Mouse (Mus musculus): ENCODE data around the gene Cyp4f39.

Cyp4f39 gene

DNA sequence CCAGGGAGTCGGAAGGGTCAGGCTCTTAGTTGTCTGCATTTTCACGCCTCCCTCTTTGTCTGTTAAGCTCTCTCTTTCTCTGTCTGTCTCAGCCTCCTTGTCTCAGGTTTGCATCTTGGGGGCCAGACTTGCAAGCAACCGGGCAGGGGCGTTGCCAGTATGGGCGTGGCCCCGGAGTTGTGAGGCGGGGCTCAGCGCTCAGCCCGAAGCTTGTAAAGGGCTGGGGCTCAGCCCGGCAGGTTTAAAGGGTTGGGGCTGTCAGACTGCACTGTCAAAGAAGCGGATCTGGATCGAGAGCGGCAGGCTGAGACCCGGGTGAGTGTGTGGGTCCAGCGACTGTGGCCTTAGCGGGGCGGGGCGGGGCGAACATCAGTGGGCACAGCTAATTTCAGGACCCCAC lies at the start of gene Cyp4f39:
Cyp4f39 (plus strand) TSS at position 242 of the 400 bp plus-strand sequence.
- no peak for DNase-seq

DNA sequence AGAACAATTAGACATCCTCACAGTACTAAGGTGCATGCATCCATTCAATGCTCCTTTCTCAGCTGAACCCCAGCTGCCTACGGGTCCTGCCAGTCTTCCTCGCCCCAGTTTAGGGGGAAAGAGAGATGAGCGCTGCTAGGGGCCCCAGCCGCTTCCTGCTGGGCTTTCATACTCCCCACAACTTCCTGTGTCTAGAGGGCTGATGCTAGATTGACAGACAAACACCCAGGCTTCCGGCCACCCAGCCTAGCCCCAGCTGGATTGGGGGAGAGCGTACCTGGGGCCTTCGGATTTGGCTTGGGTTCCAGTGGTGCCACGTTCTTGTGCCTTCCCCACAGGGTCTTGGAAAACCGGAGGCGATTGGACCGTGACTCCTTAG lies 49.8 kb upstream of the Cyp4f39 start:
- peak; percentile 93 for DNase-seq

DNA sequence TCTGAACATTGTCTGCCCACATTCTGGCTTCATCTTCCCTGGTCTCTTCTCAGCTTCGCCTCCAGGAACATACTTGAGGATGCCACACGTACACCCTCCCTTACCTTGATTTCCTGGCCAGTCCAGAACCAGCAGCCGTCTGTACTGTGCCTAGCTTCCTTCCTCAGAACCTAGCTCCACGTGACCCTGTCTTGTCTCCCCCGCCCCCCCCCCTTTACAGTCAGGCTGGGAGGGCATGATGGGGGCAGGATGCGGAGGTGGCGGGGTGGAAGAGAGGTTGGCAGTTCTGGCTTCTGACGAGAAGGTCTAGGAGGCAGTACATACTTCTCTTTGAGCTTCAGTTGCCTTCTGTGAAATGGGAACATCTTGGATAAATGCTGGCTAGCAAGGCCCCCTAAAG lies 49.1 kb upstream of the Cyp4f39 start, which contains the start of gene Rasal3:
Rasal3 (minus strand) TSS at position 167 of the 400 bp plus-strand sequence.
- peak; percentile 84 for DNase-seq

DNA sequence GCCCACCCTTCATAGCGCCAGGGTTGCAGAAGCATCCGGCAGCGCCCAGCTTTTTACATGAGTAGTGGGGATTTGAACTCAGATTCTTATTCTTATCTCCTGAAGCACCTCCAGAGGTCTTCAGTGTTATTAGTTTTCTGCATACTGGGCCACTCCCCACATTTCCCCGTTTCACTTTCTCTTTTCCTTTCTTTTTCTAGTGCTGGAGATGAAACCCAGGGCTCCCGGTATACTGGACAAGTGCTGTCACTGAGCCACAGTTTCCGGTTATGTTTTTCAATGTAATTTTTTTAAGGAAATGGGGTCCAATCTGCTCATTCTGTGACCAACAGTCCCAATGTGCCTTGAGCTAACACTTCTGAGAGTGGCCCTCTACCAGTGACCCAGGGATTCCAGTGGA lies 40.6 kb upstream of the Cyp4f39 start:
- DNase-seq = no peak

DNA sequence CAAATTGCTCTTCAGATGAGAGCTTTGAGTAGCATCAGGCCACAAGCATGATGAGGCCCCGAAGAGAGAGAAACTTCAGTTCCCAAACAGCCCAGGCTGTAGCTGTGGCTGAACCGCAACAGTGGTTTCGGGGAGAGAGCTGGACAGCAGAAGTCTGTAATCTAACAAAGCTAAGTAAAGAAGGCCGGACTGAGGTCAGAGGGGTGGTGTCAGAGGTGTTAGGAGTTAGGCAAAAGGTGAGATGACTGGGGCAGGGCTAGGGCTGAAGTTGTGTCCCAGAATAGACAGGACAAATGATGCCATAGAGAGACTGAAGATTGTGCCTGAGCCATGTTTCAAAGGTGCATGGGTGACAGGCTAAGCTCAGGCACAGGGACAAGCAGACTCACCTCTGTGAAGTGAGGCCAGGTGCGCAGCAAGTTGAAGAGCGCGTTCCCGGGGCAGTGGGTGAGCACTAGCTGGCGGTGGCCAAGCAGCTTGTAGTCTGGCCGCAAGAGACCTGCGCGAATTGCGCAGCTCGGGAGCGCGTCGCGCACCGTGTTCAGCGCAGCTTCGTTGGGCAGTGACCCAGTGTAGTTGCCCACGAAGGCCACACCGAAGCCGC lies 37.0 kb upstream of the Cyp4f39 start:
- DNase-seq = peak; percentile 73

DNA sequence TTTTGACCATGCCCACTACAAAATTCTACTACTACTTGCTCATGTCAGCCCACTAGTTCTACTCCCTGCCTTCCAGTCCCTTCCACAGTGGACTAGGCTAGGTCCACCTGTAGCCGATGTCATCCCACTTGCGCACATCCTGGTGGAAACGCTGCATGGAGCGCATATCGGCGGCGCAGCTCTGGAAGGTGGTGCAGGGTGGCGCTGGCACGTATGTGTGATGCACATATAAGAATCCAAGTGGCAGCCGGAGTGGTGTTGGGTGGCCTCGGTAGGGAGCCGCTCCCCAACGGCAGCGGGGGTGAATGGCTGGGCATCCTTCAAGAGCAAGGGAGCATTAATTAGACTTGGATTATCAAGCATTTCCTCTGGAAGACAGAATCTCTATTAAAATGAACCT lies 35.8 kb upstream of the Cyp4f39 start:
- peak; percentile 79 for DNase-seq

DNA sequence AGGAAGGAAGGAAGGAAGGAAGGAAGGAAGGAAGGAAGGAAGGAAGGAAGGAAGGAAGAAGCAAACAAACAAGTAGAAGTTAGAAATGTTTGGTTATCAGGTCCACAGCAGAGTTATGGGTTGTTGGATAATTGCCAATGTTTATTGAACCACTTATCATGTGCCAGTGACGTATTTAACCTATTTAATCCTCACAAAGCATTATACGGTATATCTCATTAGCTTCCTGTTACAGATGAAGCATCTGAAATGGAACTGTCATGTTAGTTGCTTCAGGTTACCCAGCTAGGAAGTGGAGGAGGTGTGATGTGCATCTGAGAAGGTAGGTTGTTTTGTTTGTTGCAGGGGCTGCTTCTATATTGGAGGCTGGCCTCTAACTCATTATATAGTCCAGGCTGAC lies 32.5 kb upstream of the Cyp4f39 start:
- peak; percentile 11 for DNase-seq

DNA sequence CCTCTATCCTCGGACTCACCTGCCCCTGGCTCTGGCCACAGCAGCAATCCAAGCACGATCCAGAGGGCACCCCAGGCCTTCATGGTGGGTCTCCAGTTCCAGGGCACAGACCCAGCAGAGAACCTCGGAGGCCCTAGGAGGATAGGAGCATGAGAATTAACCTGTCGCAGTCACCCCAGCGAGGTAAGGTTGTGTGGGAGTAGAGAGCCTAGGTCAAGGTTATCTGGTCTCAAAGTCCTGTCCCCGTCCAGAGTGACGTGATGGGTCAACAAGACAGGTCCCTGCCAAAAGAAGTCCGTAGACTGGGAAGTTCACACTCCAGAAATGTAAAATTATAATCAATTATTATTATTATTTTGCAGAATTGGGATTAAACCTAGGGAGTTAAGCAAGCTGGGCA lies 31.7 kb upstream of the Cyp4f39 start:
- peak; percentile 74 for DNase-seq

DNA sequence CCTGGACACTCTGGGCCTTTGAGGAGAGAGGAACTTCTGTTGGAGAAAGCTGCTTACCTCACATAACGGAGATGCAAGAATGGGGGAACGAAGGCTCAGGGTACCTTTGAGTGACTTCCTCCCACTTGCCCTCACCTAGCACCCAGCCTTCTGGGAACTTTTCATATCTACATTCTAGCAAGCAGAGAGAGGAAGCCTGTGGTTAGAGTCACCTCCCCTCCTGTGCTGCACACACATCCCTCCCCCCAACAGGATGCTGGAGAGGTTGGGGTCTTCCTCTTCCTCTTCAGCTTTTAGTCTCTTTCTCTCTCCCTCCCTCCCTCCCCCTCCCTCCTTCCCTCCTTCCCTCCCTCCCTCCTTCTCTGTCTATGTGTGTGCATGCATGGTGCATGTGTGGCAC lies 28.5 kb upstream of the Cyp4f39 start, which contains the start of gene Pglyrp2:
Pglyrp2 (minus strand) TSS at position 134 of the 400 bp plus-strand sequence.
- DNase-seq = peak; percentile 89

DNA sequence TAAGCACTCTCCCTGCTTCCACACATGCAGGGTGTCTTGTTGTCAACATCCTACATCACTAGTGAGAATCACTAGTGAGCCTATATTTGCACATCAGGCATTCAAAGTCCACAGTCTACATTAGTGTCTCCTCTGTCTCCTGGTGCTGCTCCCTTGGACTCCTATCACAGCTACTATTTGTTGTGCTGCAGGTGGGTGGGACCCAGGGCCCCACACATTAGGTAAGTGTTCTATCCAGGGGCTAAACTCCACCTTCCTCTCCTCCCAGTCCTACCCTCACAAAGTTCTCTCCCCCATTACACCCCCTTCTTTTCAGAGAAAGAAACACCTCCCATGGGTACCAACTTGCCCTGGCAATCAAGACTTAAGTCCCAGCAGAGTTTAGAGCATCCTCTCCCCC lies 25.9 kb upstream of the Cyp4f39 start:
- peak; percentile 53 for DNase-seq

DNA sequence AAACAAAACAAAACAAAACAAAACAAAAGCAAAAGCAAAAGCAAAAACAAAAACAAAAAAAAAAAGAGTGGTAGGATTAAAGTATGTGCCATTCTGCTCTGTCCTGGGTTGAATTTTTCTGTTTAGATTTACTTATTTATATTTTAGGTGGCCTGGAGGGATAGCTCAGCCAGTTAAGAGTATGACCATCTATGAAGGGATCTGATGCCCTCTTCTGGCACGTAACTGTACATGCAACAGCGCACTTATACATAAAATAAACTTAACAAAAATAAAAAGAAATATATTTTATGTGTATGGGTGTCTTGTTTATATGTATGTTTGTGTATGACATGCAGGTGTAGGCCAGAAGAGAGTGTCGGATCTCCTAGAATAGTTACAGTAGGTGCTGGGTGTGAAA lies 20.6 kb upstream of the Cyp4f39 start:
- DNase-seq = no peak

DNA sequence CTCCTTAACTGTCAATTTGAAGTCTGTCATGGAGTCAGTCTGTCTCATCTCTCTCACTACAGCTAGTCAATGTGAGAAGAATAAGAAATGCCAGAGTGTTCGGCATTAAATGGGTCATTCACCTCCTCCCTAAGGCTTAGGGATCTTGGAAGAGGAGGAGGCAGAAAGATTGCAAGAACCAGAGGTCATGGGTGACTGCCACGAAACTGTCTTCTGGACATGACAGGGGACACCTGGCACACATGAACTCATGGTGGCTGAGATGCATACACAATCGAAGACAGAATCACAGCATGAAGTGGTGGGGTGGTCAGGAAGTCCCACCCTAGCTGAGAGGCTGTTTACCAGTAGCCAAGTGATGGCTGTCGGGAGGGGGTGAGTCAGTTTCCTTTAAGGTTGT lies 18.2 kb upstream of the Cyp4f39 start:
- peak; percentile 91 for DNase-seq

DNA sequence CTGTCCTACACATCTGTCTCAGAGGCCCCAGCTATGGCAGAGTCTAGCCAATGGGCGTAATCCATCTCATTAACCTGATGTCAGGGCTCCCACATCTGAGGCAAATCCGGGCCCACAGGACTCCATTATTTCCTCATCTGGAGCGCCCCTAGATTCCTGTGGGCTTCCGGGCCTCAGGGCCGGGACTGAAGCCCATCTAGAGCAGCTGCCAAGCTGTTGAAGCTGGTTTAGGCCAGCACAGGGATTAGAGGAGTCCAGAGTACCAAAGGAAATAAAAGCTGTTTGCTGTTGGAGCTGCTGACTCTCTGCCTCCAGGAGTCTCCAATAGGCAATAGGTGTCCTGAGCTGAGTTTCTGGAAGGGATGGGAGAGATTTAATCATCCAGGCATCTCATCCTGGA lies 17.4 kb upstream of the Cyp4f39 start:
- DNase-seq = peak; percentile 91

DNA sequence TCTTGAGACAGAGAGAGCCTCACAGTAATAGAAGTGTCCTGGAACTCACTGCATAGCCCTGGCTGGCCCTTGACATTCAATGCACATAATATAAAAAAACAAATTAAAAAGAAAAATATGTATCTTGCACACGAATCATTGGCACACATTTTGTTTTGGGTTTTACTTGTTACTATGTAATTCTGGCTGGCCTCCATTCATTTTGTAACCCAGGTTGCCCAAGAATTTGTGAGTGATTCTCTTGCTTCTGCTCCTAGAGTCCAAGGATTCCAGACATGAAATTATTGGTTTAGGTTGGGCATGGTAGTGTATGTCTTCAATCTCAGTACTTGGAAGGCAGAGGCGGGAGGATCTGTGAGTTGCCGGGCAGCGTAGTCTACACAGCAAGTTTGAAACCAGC lies 15.4 kb upstream of the Cyp4f39 start:
- DNase-seq = peak; percentile 83

DNA sequence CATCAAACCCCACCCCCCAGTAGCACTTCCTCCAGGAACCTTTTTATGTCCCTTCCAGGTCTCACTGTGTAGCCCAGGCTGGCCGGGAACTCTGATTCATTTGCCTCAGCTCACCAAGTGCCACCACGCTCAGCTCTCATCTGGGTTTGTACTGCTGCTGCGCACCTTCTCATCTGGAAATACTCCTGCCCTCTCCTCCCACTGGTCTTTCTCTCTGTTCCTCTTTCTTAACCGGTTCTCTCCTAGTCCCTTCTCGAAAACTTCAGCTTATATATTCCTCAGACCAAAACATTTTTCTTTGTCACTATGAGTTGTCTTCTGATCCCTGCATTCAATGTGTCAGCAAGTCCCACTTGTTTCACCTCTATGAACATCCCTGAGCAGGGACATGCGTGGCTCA lies 9.3 kb upstream of the Cyp4f39 start:
- no peak for DNase-seq

DNA sequence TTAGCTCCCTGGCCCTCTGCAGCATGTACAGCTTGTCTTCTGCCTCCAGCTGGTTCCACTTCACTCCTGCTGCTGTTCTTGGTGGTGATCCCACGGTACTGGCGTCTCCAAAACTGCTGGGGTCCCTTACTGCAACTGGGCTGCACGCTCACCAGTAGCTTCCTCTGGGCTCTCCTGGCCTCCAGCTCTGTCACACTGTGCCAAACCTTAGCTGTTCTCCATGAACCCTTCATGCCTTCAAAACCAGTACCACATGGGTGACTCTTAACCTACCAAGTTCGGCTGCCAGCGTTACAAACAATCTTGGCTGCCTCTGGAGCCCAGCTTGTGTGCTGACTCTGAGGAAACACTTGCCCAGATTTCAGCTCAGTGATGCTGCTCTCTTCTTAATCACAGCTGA lies 7.5 kb upstream of the Cyp4f39 start:
- peak; percentile 98 for DNase-seq

DNA sequence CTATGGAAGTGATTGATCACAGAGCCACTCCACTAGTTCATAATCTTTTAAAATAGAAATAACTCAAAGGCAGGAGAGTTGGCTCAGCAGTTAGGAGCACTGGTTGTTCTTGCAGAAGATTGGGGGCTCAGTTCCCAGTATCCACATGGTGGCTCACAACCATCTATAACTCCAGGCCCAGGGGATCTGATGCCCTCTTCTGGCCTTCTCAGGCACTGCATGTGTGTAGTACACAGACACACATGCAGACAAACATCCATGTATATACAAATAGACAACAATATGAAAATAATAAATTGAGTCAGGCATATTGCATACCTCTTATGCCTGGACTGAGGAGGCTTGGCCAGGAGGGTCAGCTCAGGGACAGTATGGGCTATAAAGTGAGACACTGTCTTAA lies 5.3 kb upstream of the Cyp4f39 start:
- no peak for DNase-seq

DNA sequence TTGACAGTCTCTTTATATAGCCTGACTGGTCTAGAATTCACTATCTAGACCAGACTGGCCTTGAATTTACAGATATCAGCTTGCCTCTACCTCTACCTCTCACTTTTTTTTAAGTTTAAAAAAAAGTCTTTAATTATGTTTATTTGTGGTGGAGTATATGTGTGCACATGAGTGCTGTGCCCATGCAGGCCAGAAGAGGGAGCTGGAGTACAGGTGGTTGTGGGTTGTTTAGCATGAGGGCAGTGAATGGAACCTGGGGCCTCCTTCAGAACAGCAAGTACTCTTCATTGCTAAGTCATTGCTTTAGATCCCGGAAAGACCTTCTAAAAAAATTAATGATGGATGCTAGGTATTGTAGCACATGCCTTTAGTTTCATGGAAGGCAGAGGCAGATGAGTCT lies 3.5 kb upstream of the Cyp4f39 start:
- DNase-seq = no peak

DNA sequence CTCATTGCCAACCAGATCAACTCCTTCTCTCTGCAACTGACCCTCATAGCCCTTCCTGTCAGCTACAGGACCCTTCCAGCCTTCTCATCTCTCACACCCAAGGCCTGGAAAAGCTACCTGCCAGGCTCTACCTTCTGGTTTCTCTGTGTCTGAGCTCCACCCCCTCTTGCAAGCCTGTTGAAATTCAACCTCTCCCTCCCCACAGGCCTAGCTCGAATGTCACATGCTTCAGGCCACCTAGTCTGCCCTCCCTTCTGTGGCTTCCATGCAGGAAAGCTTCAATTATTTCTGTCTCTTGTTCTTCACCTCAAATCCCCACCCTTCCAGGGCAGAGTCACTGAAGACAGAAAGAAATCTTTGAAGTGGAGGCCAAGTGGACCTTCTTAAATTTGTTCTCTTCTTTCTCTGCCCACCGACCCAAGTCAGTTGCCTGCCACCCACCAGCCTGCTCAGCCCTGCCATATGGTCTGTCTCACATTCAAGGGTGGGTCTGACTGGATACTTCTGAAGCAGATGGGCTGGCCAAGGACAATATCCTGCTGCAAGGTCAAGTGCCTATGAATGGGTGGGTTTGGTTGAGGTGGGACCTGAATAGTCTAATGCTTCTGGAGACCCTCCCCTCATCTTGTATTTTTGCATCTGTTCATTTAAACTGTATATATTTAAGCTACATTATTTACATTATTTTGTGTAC lies 1.5 kb upstream of the Cyp4f39 start:
- DNase-seq = no peak

DNA sequence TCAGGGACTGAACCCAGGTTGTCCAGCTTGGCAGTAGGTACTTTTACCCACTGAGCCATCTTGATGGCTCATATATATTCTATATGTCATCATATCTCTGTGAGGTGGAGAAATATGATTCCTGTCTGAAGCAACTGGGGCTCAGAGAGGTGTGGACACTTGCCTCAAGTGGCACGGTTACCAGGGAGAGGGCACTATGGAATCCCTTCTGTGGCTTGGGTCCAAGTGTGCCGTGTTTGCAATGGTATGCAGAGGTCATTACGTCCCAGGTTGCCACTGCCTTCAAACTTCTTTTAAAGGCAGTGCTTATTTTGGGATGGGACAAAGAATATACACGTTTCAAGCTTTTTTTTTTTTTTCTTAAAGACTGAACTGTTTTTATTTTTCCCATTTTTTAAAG lies 1.7 kb downstream of the Cyp4f39 start:
- DNase-seq = no peak

DNA sequence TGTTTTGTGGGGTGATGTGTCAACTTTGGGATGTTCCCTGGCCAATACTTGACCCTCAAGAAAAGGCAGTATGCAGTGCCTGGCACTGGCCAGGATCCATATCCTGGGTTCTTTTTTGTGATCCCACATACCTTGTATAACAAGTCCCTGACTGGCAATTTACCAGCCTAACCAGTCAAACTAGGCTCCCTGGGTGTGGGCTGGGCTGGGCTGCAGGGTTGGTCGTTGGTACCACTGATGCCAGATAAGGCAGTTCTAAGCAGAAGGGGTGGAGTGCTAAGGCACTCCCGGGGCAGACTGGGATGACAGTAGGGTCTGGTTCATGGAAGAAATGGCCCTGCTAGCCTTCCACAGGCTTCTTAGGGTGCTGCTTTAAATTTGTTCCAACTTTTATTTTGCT lies 2.5 kb downstream of the Cyp4f39 start:
- DNase-seq = no peak

DNA sequence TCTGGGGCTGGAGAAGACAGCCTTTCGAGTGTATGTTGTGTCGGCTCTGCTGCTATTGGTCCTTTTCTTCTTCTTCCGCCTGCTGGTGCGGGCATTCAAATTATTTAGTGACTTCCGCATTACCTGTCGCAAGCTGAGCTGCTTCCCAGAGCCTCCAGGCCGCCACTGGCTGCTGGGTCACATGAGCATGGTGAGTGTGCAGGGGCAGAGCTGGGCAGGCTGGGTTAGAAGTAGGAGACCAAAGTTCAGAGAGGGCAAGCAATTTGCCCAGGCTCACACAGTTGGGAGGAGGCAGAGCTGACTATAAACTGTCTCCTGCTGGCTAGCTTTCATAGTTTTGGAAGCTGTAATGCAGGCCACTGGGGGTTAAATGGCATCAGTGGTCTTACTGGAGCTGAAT lies 16.0 kb downstream of the Cyp4f39 start:
- no peak for DNase-seq

DNA sequence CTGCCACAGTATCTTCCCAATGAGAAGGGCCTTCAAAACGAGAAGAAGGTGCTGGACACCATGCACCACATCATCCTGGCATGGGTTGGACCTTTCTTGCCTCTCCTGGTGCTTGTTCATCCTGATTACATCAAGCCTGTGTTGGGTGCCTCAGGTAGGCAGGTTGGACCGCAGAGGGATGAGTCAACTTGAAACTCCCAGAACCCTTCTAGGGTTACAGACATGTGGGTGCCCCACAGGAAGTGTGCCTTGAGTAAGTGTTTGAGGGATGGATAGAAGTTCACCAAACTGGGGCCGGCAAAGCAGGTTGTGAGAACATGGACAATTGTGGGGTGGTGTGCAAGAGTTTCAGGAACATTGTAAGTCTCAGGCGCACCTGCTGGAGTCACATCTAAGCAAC lies 18.3 kb downstream of the Cyp4f39 start:
- no peak for DNase-seq

DNA sequence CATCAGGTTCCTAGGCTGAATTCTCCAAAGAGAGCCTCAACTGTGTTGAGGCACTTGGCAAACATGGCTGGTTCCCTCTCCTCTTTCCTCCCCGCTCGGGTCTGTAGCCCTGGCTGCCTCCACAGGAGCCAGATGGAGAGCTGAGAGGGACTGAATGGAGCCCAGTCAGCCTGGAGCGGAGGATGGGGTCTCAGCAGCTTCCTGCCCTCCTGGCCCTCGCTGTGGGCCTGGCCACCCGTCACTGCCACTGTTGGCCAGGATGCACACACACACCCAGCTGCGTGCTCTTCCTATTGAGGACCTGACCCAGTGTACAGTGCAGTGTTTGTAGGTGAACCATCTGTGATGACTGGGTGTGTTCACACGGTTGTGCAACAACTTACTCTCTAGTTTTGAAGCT lies 19.7 kb downstream of the Cyp4f39 start:
- DNase-seq = no peak
